Mouse (Mus musculus): ENCODE data around the gene Wdr90. TPM values are rescaled to one million over a fixed set of nuclear protein-coding genes. Genes with fewer than 3 reads are reported as not detected.

Gene Wdr90
- polyA plus RNA-seq, 1 experiment from 2014 or later = 46.3 TPM

- no peak overlapping the region for H3K4me2 ChIP-seq (ENCODE audit: low read depth, low read length, severe bottlenecking)
- H3K36me3 ChIP-seq (ENCODE audit: control insufficient read depth, insufficient read depth, low read length) = no peaks in the 10 kb centered on the region; the same call in 1 of the 2 replicates
- no peak overlapping the region for H3K27ac ChIP-seq (ENCODE audit: low read depth, low read length)
- whole genome bisulfite sequencing = 87% methylated on average over 10 of the region's 10 CpGs
- H3K27me3 ChIP-seq (ENCODE audit: control insufficient read depth, insufficient read depth, low read length) = no peaks in the 10 kb centered on the region
- DNase-seq (ENCODE audit: low spot score) (no peak), ATAC-seq (replicated peaks; ENCODE audit: low FRiP score) (no peak)
- H3K9ac ChIP-seq (ENCODE audit: low read length) = no peak overlapping the region
- H3K4me3 ChIP-seq (ENCODE audit: low read depth, low read length) = no peak overlapping the region
- no peaks in the 10 kb centered on the region for H3K4me1 ChIP-seq (replicated peaks; ENCODE audit: control insufficient read depth, insufficient read depth, low read length)
- H3K9me3 ChIP-seq (ENCODE audit: control insufficient read depth, low read length) = no peaks in the 10 kb centered on the region
These were observed 26.2 kb upstream of the Wdr90 start for GRCm38 (mm10) chr17:25887467-25887866.

GRCm38 (mm10) chr17:25886806-25887205, 25.5 kb upstream of the Wdr90 start:
- no peaks in the 10 kb centered on the region for H3K27me3 ChIP-seq (ENCODE audit: control insufficient read depth, insufficient read depth, low read length)
- ATAC-seq (replicated peaks; ENCODE audit: low FRiP score) = no peak
- no peak overlapping the region for H3K27ac ChIP-seq (ENCODE audit: low read depth, low read length)
- no peak for DNase-seq (ENCODE audit: low spot score)
- H3K36me3 ChIP-seq (ENCODE audit: control insufficient read depth, insufficient read depth, low read length) = no peaks in the 10 kb centered on the region; the same call in 1 of the 2 replicates
- H3K9me3 ChIP-seq (ENCODE audit: control insufficient read depth, low read length) = no peaks in the 10 kb centered on the region
- H3K4me3 ChIP-seq (ENCODE audit: low read depth, low read length) = no peak overlapping the region
- no peak overlapping the region for H3K4me2 ChIP-seq (ENCODE audit: low read depth, low read length, severe bottlenecking)
- no peak overlapping the region for H3K9ac ChIP-seq (ENCODE audit: low read length)
- H3K4me1 ChIP-seq (replicated peaks; ENCODE audit: control insufficient read depth, insufficient read depth, low read length) = peaks cover 1% of the 10 kb centered on the region; the same call in 1 of the 2 replicates

- 60% methylated on average over 4 of the region's 4 CpGs for WGBS
- H3K9me3 ChIP-seq (ENCODE audit: control insufficient read depth, low read length) = no peaks in the 10 kb centered on the region
- H3K4me1 ChIP-seq (replicated peaks; ENCODE audit: control insufficient read depth, insufficient read depth, low read length) = peaks cover 11% of the 10 kb centered on the region
- H3K4me3 ChIP-seq (ENCODE audit: low read depth, low read length) = no peak overlapping the region
- no peak overlapping the region for H3K9ac ChIP-seq (ENCODE audit: low read length)
- DNase-seq (ENCODE audit: low spot score) (no peak), ATAC-seq (replicated peaks; ENCODE audit: low FRiP score) (no peak)
- no peak overlapping the region for H3K27ac ChIP-seq (ENCODE audit: low read depth, low read length)
- no peaks in the 10 kb centered on the region; the same call in 1 of the 2 replicates for H3K36me3 ChIP-seq (ENCODE audit: control insufficient read depth, insufficient read depth, low read length)
- no peak overlapping the region for H3K4me2 ChIP-seq (ENCODE audit: low read depth, low read length, severe bottlenecking)
- no peaks in the 10 kb centered on the region for H3K27me3 ChIP-seq (ENCODE audit: control insufficient read depth, insufficient read depth, low read length)
These were observed 24.3 kb upstream of the Wdr90 start for GRCm38 (mm10) chr17:25885636-25886035.

GRCm38 (mm10) chr17:25883824-25884223, 22.5 kb upstream of the Wdr90 start:
- no peaks in the 10 kb centered on the region; the same call in 1 of the 2 replicates for H3K36me3 ChIP-seq (ENCODE audit: control insufficient read depth, insufficient read depth, low read length)
- DNase-seq (ENCODE audit: low spot score) (peak; percentile 46), ATAC-seq (replicated peaks; ENCODE audit: low FRiP score) (no peak)
- 93% methylated on average over 3 of the region's 3 CpGs for WGBS
- no peaks in the 10 kb centered on the region for H3K9me3 ChIP-seq (ENCODE audit: control insufficient read depth, low read length)
- H3K27ac ChIP-seq (ENCODE audit: low read depth, low read length) = no peak overlapping the region
- H3K27me3 ChIP-seq (ENCODE audit: control insufficient read depth, insufficient read depth, low read length) = no peaks in the 10 kb centered on the region
- H3K4me2 ChIP-seq (ENCODE audit: low read depth, low read length, severe bottlenecking) = no peak overlapping the region
- H3K4me3 ChIP-seq (ENCODE audit: low read depth, low read length) = no peak overlapping the region
- peaks cover 18% of the 10 kb centered on the region for H3K4me1 ChIP-seq (replicated peaks; ENCODE audit: control insufficient read depth, insufficient read depth, low read length)
- no peak overlapping the region for H3K9ac ChIP-seq (ENCODE audit: low read length)

GRCm38 (mm10) chr17:25883268-25883667, 22.0 kb upstream of the Wdr90 start:
- 85% methylated on average over 8 of the region's 8 CpGs for WGBS
- Histone ChIP-seq H3K27me3 (ENCODE audit: control insufficient read depth, insufficient read depth, low read length) (no peaks in the 10 kb centered on the region), H3K4me3 (ENCODE audit: low read depth, low read length) (no peak overlapping the region), H3K9ac (ENCODE audit: low read length) (no peak overlapping the region), H3K4me2 (ENCODE audit: low read depth, low read length, severe bottlenecking) (no peak overlapping the region), H3K9me3 (ENCODE audit: control insufficient read depth, low read length) (no peaks in the 10 kb centered on the region), H3K4me1 (replicated peaks; ENCODE audit: control insufficient read depth, insufficient read depth, low read length) (peaks cover 18% of the 10 kb centered on the region), H3K27ac (ENCODE audit: low read depth, low read length) (no peak overlapping the region), H3K36me3 (ENCODE audit: control insufficient read depth, insufficient read depth, low read length) (no peaks in the 10 kb centered on the region; the same call in 1 of the 2 replicates)
- ATAC-seq (replicated peaks; ENCODE audit: low FRiP score) (no peak), DNase-seq (ENCODE audit: low spot score) (peak; percentile 37)

- no peak overlapping the region for H3K4me3 ChIP-seq (ENCODE audit: low read depth, low read length)
- H3K27ac ChIP-seq (ENCODE audit: low read depth, low read length) = no peak overlapping the region
- peak; percentile 57 for DNase-seq (ENCODE audit: low spot score)
- H3K9me3 ChIP-seq (ENCODE audit: control insufficient read depth, low read length) = no peaks in the 10 kb centered on the region
- no peak overlapping the region for H3K9ac ChIP-seq (ENCODE audit: low read length)
- H3K27me3 ChIP-seq (ENCODE audit: control insufficient read depth, insufficient read depth, low read length) = no peaks in the 10 kb centered on the region
- H3K4me1 ChIP-seq (replicated peaks; ENCODE audit: control insufficient read depth, insufficient read depth, low read length) = peaks cover 18% of the 10 kb centered on the region
- ATAC-seq (replicated peaks; ENCODE audit: low FRiP score) = no peak
- H3K4me2 ChIP-seq (ENCODE audit: low read depth, low read length, severe bottlenecking) = no peak overlapping the region
- H3K36me3 ChIP-seq (ENCODE audit: control insufficient read depth, insufficient read depth, low read length) = no peaks in the 10 kb centered on the region; the same call in 1 of the 2 replicates
- 42% methylated on average over 5 of the region's 5 CpGs for WGBS
These were observed 21.0 kb upstream of the Wdr90 start for GRCm38 (mm10) chr17:25882306-25882705.

- Histone ChIP-seq H3K4me2 (ENCODE audit: low read depth, low read length, severe bottlenecking) (no peak overlapping the region), H3K4me1 (replicated peaks; ENCODE audit: control insufficient read depth, insufficient read depth, low read length) (peaks cover 18% of the 10 kb centered on the region), H3K4me3 (ENCODE audit: low read depth, low read length) (no peak overlapping the region), H3K27ac (ENCODE audit: low read depth, low read length) (peak overlapping the region; percentile 53; the same call in 1 of the 2 replicates), H3K27me3 (ENCODE audit: control insufficient read depth, insufficient read depth, low read length) (no peaks in the 10 kb centered on the region), H3K9ac (ENCODE audit: low read length) (no peak overlapping the region), H3K36me3 (ENCODE audit: control insufficient read depth, insufficient read depth, low read length) (no peaks in the 10 kb centered on the region; the same call in 1 of the 2 replicates), H3K9me3 (ENCODE audit: control insufficient read depth, low read length) (no peaks in the 10 kb centered on the region)
- no peak for DNase-seq (ENCODE audit: low spot score)
- ATAC-seq (replicated peaks; ENCODE audit: low FRiP score) = no peak
- WGBS = 21% methylated on average over 4 of the region's 4 CpGs
These were observed 20.4 kb upstream of the Wdr90 start for GRCm38 (mm10) chr17:25881691-25882090.

GRCm38 (mm10) chr17:25880913-25881641, 19.8 kb upstream of the Wdr90 start:
- peak; percentile 61 for DNase-seq (ENCODE audit: low spot score)
- H3K27me3 ChIP-seq (ENCODE audit: control insufficient read depth, insufficient read depth, low read length) = no peaks in the 10 kb centered on the region
- no peaks in the 10 kb centered on the region; the same call in 1 of the 2 replicates for H3K36me3 ChIP-seq (ENCODE audit: control insufficient read depth, insufficient read depth, low read length)
- no peak for ATAC-seq (replicated peaks; ENCODE audit: low FRiP score)
- no peak overlapping the region for H3K4me2 ChIP-seq (ENCODE audit: low read depth, low read length, severe bottlenecking)
- no peaks in the 10 kb centered on the region for H3K9me3 ChIP-seq (ENCODE audit: control insufficient read depth, low read length)
- no peak overlapping the region for H3K4me3 ChIP-seq (ENCODE audit: low read depth, low read length)
- peaks cover 24% of the 10 kb centered on the region for H3K4me1 ChIP-seq (replicated peaks; ENCODE audit: control insufficient read depth, insufficient read depth, low read length)
- WGBS = 3% methylated on average over 5 of the region's 5 CpGs
- H3K9ac ChIP-seq (ENCODE audit: low read length) = peak overlapping the region; percentile 45
- H3K27ac ChIP-seq (ENCODE audit: low read depth, low read length) = peak overlapping the region; percentile 53; the same call in 1 of the 2 replicates
